Comparison of ENCODE assay signal across 8 mouse cellular contexts in the genomic region with DNA sequence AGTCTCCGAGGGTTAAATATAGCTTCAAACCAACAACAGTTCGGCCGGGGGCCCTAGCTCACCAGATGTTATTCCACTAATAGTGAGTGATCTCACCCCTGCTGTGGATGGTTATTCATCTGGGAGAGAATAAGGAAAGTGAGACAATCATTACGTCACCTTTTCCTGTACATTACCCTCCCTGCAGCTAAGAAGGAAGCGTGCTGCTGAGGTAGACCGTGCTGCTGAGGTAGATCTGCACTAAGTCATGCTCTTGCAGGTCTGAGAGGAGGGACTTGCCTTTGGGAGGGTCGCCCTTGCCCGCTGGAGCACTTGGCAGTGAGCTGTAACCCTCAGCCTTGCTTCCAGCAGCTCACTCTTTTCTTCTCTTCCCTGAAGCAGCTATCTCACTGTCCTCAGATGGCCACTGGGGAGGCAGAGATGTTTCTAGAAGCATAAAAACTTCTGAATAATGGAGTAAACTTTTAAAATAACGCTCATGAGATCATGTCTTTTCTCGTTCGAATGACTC.
DNase-seq lines count a peak whose midpoint lies in the region; ATAC-seq and TF ChIP-seq lines count a peak whose summit lies in the region.

No protein-coding gene starts in this region.

- ATAC-seq in liver, embryonic 11.5 days (replicated peaks; ENCODE audit: low FRiP score) = no peak
- ATAC-seq in embryonic facial prominence, embryonic 11.5 days (replicated peaks; ENCODE audit: insufficient number of reproducible peaks, low FRiP score, low TSS enrichment, low read depth) = peak; percentile 85
- ATAC-seq in heart, embryonic 12.5 days (ENCODE audit: insufficient number of reproducible peaks, low FRiP score) = peak; percentile 90
- peak; percentile 73; the same call in 1 of the 2 replicates for ATAC-seq in stomach, embryonic 14.5 days (ENCODE audit: insufficient number of reproducible peaks, insufficient read depth, low FRiP score, low read depth)

- DNase-seq in liver = peak; percentile 5
- DNase-seq in liver, embryonic 11.5 days (ENCODE audit: low spot score) = no peak
- peak; percentile 64 for DNase-seq in embryonic facial prominence, embryonic 11.5 days (ENCODE audit: low spot score)
- peak; percentile 20 to 33 for DNase-seq in left cerebral cortex, postnatal 25 days (ENCODE audit: low spot score in 2 of 2)
- no peak for DNase-seq in cerebellum, adult 2 months
- DNase-seq in spleen, adult 18-20 months = no peak

- H3K4me1 ChIP-seq in liver, embryonic 11.5 days (replicated peaks; ENCODE audit: control insufficient read depth, insufficient read depth, low read length) = no peaks in the 10 kb centered on the region
- H3K4me1 ChIP-seq in embryonic facial prominence, embryonic 11.5 days (ENCODE audit: control insufficient read depth, insufficient read depth, low read length) = no peaks in the 10 kb centered on the region; the same call in 1 of the 2 replicates
- peaks cover 20% of the 10 kb centered on the region for H3K4me1 ChIP-seq in heart, embryonic 12.5 days (replicated peaks)
- no peaks in the 10 kb centered on the region for H3K4me1 ChIP-seq in stomach, embryonic 14.5 days (ENCODE audit: control insufficient read depth, insufficient read depth, low read length)
- 0 out of 2 replicates have a peak, but pooled peaks cover 2% of the 10 kb centered on the region for H3K4me1 ChIP-seq in cerebellum, adult 2 months (ENCODE audit: control insufficient read depth, insufficient read depth, low read length)

- no peak for TF ChIP-seq POLR2A in cerebellum, adult 2 months (IDR thresholded peaks at IDR 0.05; ENCODE audit: borderline replicate concordance, insufficient read depth, low read length)

- no peaks in the 10 kb centered on the region for H3K36me3 ChIP-seq in liver, embryonic 11.5 days (ENCODE audit: control insufficient read depth, insufficient read depth, low read length)
- no peaks in the 10 kb centered on the region for H3K36me3 ChIP-seq in embryonic facial prominence, embryonic 11.5 days (replicated peaks; ENCODE audit: control insufficient read depth, insufficient read depth, low read depth, low read length)
- H3K36me3 ChIP-seq in heart, embryonic 12.5 days = no peaks in the 10 kb centered on the region
- no peaks in the 10 kb centered on the region for H3K36me3 ChIP-seq in stomach, embryonic 14.5 days (ENCODE audit: control insufficient read depth, insufficient read depth, low read length)

- TF ChIP-seq CTCF in cerebellum, adult 2 months (IDR thresholded peaks at IDR 0.05; ENCODE audit: borderline replicate concordance, insufficient read depth, low read depth, low read length) = no peak

- no peak overlapping the region for H3K27ac ChIP-seq in liver, embryonic 11.5 days (ENCODE audit: low read depth, low read length)
- no peak overlapping the region; the same call in 1 of the 2 replicates for H3K27ac ChIP-seq in embryonic facial prominence, embryonic 11.5 days (replicated peaks; ENCODE audit: low read depth, low read length)
- peak overlapping the region; percentile 97 for H3K27ac ChIP-seq in heart, embryonic 12.5 days (ENCODE audit: poor library complexity, severe bottlenecking)
- H3K27ac ChIP-seq in stomach, embryonic 14.5 days (ENCODE audit: low read length) = peak overlapping the region; percentile 68
- no peak overlapping the region for H3K27ac ChIP-seq in cerebellum, adult 2 months (ENCODE audit: insufficient read depth, low read length)

- no peaks in the 10 kb centered on the region for H3K9me3 ChIP-seq in liver, embryonic 11.5 days (ENCODE audit: control insufficient read depth, low read length)
- H3K9me3 ChIP-seq in embryonic facial prominence, embryonic 11.5 days (replicated peaks; ENCODE audit: control insufficient read depth, low read length) = no peaks in the 10 kb centered on the region
- H3K9me3 ChIP-seq in heart, embryonic 12.5 days (replicated peaks) = no peaks in the 10 kb centered on the region
- no peaks in the 10 kb centered on the region for H3K9me3 ChIP-seq in stomach, embryonic 14.5 days (ENCODE audit: control insufficient read depth, low read depth, low read length)

- H3K4me3 ChIP-seq in liver, embryonic 11.5 days (ENCODE audit: low read depth, low read length) = no peak overlapping the region
- H3K4me3 ChIP-seq in embryonic facial prominence, embryonic 11.5 days (ENCODE audit: low read depth, low read length) = no peak overlapping the region
- H3K4me3 ChIP-seq in heart, embryonic 12.5 days = no peak overlapping the region
- H3K4me3 ChIP-seq in stomach, embryonic 14.5 days (ENCODE audit: low read depth, low read length) = no peak overlapping the region
- no peak overlapping the region for H3K4me3 ChIP-seq in cerebellum, adult 2 months (replicated peaks; ENCODE audit: insufficient read depth, low read depth, low read length)

- no peak overlapping the region for H3K9ac ChIP-seq in liver, embryonic 11.5 days (ENCODE audit: low read depth, low read length)
- H3K9ac ChIP-seq in embryonic facial prominence, embryonic 11.5 days (replicated peaks; ENCODE audit: low read length) = no peak overlapping the region; the same call in 1 of the 2 replicates
- peak overlapping the region; percentile 51; the same call in 1 of the 2 replicates for H3K9ac ChIP-seq in heart, embryonic 12.5 days
- H3K9ac ChIP-seq in stomach, embryonic 14.5 days (replicated peaks; ENCODE audit: low read depth, low read length) = no peak overlapping the region

- no peak overlapping the region for H3K4me2 ChIP-seq in liver, embryonic 11.5 days
- H3K4me2 ChIP-seq in embryonic facial prominence, embryonic 11.5 days (ENCODE audit: low read depth, low read length) = no peak overlapping the region
- peak overlapping the region; percentile 52 for H3K4me2 ChIP-seq in heart, embryonic 12.5 days
- no peak overlapping the region; the same call in 1 of the 2 replicates for H3K4me2 ChIP-seq in stomach, embryonic 14.5 days (replicated peaks; ENCODE audit: low read depth, low read length)

- H3K27me3 ChIP-seq in liver, embryonic 11.5 days (replicated peaks; ENCODE audit: control insufficient read depth, insufficient read depth, low read length) = no peaks in the 10 kb centered on the region
- H3K27me3 ChIP-seq in embryonic facial prominence, embryonic 11.5 days (ENCODE audit: control insufficient read depth, insufficient read depth, low read length) = no peaks in the 10 kb centered on the region
- H3K27me3 ChIP-seq in heart, embryonic 12.5 days (replicated peaks) = no peaks in the 10 kb centered on the region
- no peaks in the 10 kb centered on the region for H3K27me3 ChIP-seq in stomach, embryonic 14.5 days (ENCODE audit: control insufficient read depth, insufficient read depth, low read length)
- H3K27me3 ChIP-seq in cerebellum, adult 2 months (ENCODE audit: control insufficient read depth, insufficient read depth, low read length) = no peaks in the 10 kb centered on the region

- intact Hi-C loops in left cerebral cortex, postnatal 25 days (cut with DNase I) = no loop called here

- 62% methylated on average over 11 of the region's 11 CpGs for WGBS in liver, embryonic 11.5 days
- 54% methylated on average over 11 of the region's 11 CpGs for WGBS in embryonic facial prominence, embryonic 11.5 days
- 25% methylated on average over 11 of the region's 11 CpGs for WGBS in heart, embryonic 12.5 days
- 44% methylated on average over 11 of the region's 11 CpGs for WGBS in stomach, embryonic 14.5 days
- WGBS in cerebellum, adult 2 months = 55% methylated on average over 11 of the region's 11 CpGs

Comparison
In these comparisons a context has a peak if more than half of its experiments do, and no peak if none do; other contexts are left out.
1. DNase-seq: peak in liver (single experiment), embryonic facial prominence, embryonic 11.5 days (single experiment) and left cerebral cortex, postnatal 25 days (2 of 2); none in liver, embryonic 11.5 days (single experiment), cerebellum, adult 2 months (0 of 2) and spleen, adult 18-20 months (0 of 2).
2. H3K27ac ChIP-seq: peak in heart, embryonic 12.5 days (single experiment) and stomach, embryonic 14.5 days (single experiment); none in liver, embryonic 11.5 days (single experiment), embryonic facial prominence, embryonic 11.5 days (single experiment) and cerebellum, adult 2 months (single experiment).